Mouse (Mus musculus) heart, embryonic 14.5 days (tissue): ENCODE results near the gene Lca5l. TPM values are rescaled to one million over a fixed set of nuclear protein-coding genes. Genes with fewer than 3 reads are reported as not detected.

Experiments used
- ATAC-seq: fragments of 200-750 bp; cut with Nextera tagmentation; 2 replicates; pipeline ENCODE4 v1.8.0; 2017; ENCODE audit warnings: low read depth, moderate TSS enrichment; ENCODE audit not compliant: insufficient number of reproducible peaks, insufficient read depth, low FRiP score
- H3K27ac ChIP-seq, 2 experiments: fragments of 200-500 bp in 1 of 2; fragments of 300-500 bp in 1 of 2; sonication (generic) in 1 of 2; replicated peaks in 1 of 2; 2 replicates each; pipeline ENCODE4 v1.5.1; 2012 to 2014; ENCODE audit warnings: low read depth in 2 of 2, low read length in 2 of 2, control low read depth in 1 of 2, mild to moderate bottlenecking in 1 of 2, mixed read lengths in 1 of 2; ENCODE audit not compliant: control insufficient read depth in 1 of 2, insufficient read depth in 1 of 2
- H3K27me3 ChIP-seq: fragments of 300-500 bp; sonication (generic); 2 replicates; pipeline ENCODE4 v1.6.1; 2014; ENCODE audit warnings: mild to moderate bottlenecking, low read length, control low read depth; ENCODE audit not compliant: control insufficient read depth, insufficient read depth
- H3K36me3 ChIP-seq: fragments of 300-500 bp; sonication (generic); 2 replicates; pipeline ENCODE4 v1.6.1; 2014; ENCODE audit warnings: mild to moderate bottlenecking, control low read depth, low read length, mixed read lengths; ENCODE audit not compliant: control insufficient read depth, insufficient read depth
- H3K4me1 ChIP-seq, 2 experiments: fragments of 200-500 bp in 1 of 2; fragments of 300-500 bp in 1 of 2; sonication (generic) in 1 of 2; 2 replicates each; pipeline ENCODE4 v1.6.1; 2012 to 2014; ENCODE audit warnings: low read length in 2 of 2, control low read depth in 1 of 2, mixed read lengths in 1 of 2; ENCODE audit not compliant: control insufficient read depth in 2 of 2, insufficient read depth in 2 of 2
- H3K4me2 ChIP-seq: fragments of 300-500 bp; sonication (generic); 2 replicates; pipeline ENCODE4 v1.6.1; 2014; ENCODE audit warnings: mild to moderate bottlenecking, low read length
- H3K4me3 ChIP-seq, 2 experiments: fragments of 200-500 bp in 1 of 2; fragments of 300-500 bp in 1 of 2; sonication (generic) in 1 of 2; 2 replicates each; pipeline ENCODE4 v1.5.1; 2012 to 2014; ENCODE audit warnings: low read length in 2 of 2, mild to moderate bottlenecking in 2 of 2, control low read depth in 1 of 2, low read depth in 1 of 2, moderate library complexity in 1 of 2; ENCODE audit not compliant: control insufficient read depth in 1 of 2, insufficient read depth in 1 of 2
- H3K9ac ChIP-seq: fragments of 300-500 bp; sonication (generic); 2 replicates; pipeline ENCODE4 v1.6.1; 2014; ENCODE audit warnings: mild to moderate bottlenecking, low read length
- H3K9me3 ChIP-seq: fragments of 300-500 bp; sonication (generic); 2 replicates; pipeline ENCODE4 v1.6.1; 2016; ENCODE audit warnings: low read length, control low read depth; ENCODE audit not compliant: control insufficient read depth
- WGBS: fragments of 180-500 bp; shearing (Covaris S2); extraction: QIAGEN DNeasy Blood & Tissue Kit; methylation state at CpG from one replicate; pipeline ENCODE4 v1.1.7; 2014; 5-methylcytosine and 5-hydroxymethylcytosine counted together
- polyA plus RNA-seq: library from polyadenylated mRNA; unstranded; fragments of >200 nt; fragmentation: Nextera tagmentation; extraction: Ambion mirVana; gene quantifications from 2 replicates; pipeline ENCODE4 v1.2.1, GENCODE M21; 2014

The Lca5l gene
- polyA plus RNA-seq, 1 experiment from 2014 or later = 2.0 TPM

DNA sequence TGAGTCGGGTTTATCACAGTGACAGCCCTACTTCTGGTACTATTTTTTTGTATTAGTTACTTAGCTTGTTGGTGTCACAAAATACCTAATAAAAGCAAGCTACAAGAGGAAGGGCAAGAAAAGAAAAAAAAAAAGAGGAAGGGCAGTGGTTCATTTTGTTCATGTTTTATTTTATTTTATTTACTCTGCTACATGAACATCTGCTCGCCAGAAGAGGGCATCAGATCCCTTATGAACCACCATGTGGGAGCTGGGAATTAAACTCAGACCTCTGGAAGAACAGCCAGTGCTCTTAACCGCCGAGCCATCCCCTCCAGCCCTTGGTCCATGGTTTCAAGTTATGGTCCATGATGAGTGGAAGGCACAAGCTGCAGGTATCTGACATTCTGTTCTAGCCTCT is 77.3 kb downstream of the Lca5l start:
- Histone ChIP-seq H3K4me3 (no peak overlapping the region), H3K27me3 (no peaks in the 10 kb centered on the region), H3K4me1 (peaks cover 4 to 8% of the 10 kb centered on the region in 2 experiments; a peak in 1 of 4 replicates), H3K9ac (no peak overlapping the region), H3K9me3 (no peaks in the 10 kb centered on the region), H3K4me2 (no peak overlapping the region), H3K36me3 (0 out of 2 replicates have a peak, but pooled peaks cover 4% of the 10 kb centered on the region), H3K27ac (peak overlapping the region in 1 of 2 experiments; percentile 38; a peak in 1 of 4 replicates)
- ATAC-seq = no peak
- 53% methylated on average over 4 of the region's 4 CpGs for WGBS

- Histone ChIP-seq H3K4me1 (peaks cover 4 to 8% of the 10 kb centered on the region in 2 experiments; a peak in 1 of 4 replicates), H3K36me3 (no peaks in the 10 kb centered on the region), H3K9ac (no peak overlapping the region), H3K4me2 (no peak overlapping the region), H3K4me3 (no peak overlapping the region), H3K9me3 (no peaks in the 10 kb centered on the region), H3K27ac (no peak overlapping the region), H3K27me3 (no peaks in the 10 kb centered on the region)
- ATAC-seq = no peak
- WGBS = 39% methylated on average over 2 of the region's 2 CpGs
Measured at GRCm38 (mm10) chr16:96112769-96113168, 79.3 kb downstream of the Lca5l start.

GRCm38 (mm10) chr16:96110655-96111345 is 81.3 kb downstream of the Lca5l start:
- no peaks in the 10 kb centered on the region for H3K36me3 ChIP-seq
- no peak overlapping the region for H3K9ac ChIP-seq
- no peak for ATAC-seq
- no peak overlapping the region for H3K4me2 ChIP-seq
- no peak overlapping the region for H3K27ac ChIP-seq
- no peaks in the 10 kb centered on the region for H3K27me3 ChIP-seq
- 81% methylated on average over 5 of the region's 5 CpGs for WGBS
- no peak overlapping the region for H3K4me3 ChIP-seq
- H3K9me3 ChIP-seq = 0 out of 2 replicates have a peak, but pooled peaks cover 2% of the 10 kb centered on the region
- peaks cover 4 to 8% of the 10 kb centered on the region in 2 experiments; a peak in 1 of 4 replicates for H3K4me1 ChIP-seq

GRCm38 (mm10) chr16:96109673-96110072 is 82.4 kb downstream of the Lca5l start:
- Histone ChIP-seq H3K4me3 (no peak overlapping the region), H3K4me2 (no peak overlapping the region), H3K4me1 (peaks cover 4 to 8% of the 10 kb centered on the region in 2 experiments; a peak in 1 of 4 replicates), H3K9me3 (0 out of 2 replicates have a peak, but pooled peaks cover 2% of the 10 kb centered on the region), H3K9ac (no peak overlapping the region), H3K27me3 (no peaks in the 10 kb centered on the region), H3K36me3 (no peaks in the 10 kb centered on the region), H3K27ac (no peak overlapping the region)
- 52% methylated on average over 4 of the region's 4 CpGs for WGBS
- ATAC-seq = no peak

Other genes with a start within 250 kb of the Lca5l start
- 64.5 and 66.8 TPM in 2 replicates for gene Psmg1, start 201.3 kb downstream of the Lca5l start, polyA plus RNA-seq
- gene Brwd1, start 109.7 kb downstream of the Lca5l start, polyA plus RNA-seq = 96.9 and 100 TPM in 2 replicates
- 277 and 306 TPM in 2 replicates for gene Hmgn1, start 64.5 kb downstream of the Lca5l start, polyA plus RNA-seq
- gene Wrb, start 46.9 kb downstream of the Lca5l start, polyA plus RNA-seq = 63.1 and 66.7 TPM in 2 replicates
- gene Sh3bgr, start 8.2 kb upstream of the Lca5l start, polyA plus RNA-seq = 487 and 508 TPM in 2 replicates
- 0.04 TPM in 1 of 2 replicates, not detected in the other for gene B3galt5, start 43.5 kb upstream of the Lca5l start, polyA plus RNA-seq